Mouse (Mus musculus) stomach, postnatal 0 days (tissue): ENCODE measurements at regions not wholly inside any gene's neighbourhood (a gene's known extent, or its start where the extent isn't known, plus 50 kb on each side); places are given as distances from the start of the nearest gene placed in this dataset.

ENCODE experiments used
- CTCF ChIP-seq: IDR thresholded peaks from 2 replicates; pipeline ENCODE4 v1.5.1; 2016; ENCODE audit warnings: antibody characterized with exemption, low read depth, mild to moderate bottlenecking, moderate library complexity
- EP300 ChIP-seq: optimal IDR thresholded peaks from 2 replicates; pipeline ENCODE3; 2016; ENCODE audit warnings: antibody characterized with exemption

DNA sequence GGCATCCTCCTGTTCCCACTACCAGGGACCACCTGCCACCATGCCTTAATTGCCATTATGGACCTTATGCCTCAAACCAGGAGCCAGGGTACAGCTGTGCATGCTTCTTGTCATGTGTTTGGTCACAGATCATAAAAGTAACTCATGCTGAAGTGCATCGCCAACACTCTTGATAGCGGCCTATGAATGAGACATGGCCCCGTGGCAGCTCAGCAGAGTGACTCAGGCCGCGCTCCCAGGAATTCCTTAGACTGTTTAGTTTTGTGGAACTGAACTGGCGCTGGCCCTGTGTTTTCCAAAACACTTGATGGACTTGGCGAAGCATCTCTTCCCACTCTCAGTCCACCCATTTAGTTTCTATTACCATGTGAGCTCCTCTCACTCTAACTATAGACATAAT, 51.1 kb upstream of the Ednrb start:
- TF ChIP-seq CTCF (no peak), EP300 (no peak)
